Mouse (Mus musculus) kidney, postnatal 0 days (tissue): Measurements from ENCODE around the gene Mmd2. TPM values are rescaled to one million over a fixed set of nuclear protein-coding genes. Genes with fewer than 3 reads are reported as not detected.

ENCODE experiments used
- ATAC-seq: fragments of 200-750 bp; cut with Nextera tagmentation; replicated peaks from 2 replicates; pipeline ENCODE4 v1.8.0; 2017; ENCODE audit warnings: low read depth, moderate number of reproducible peaks, moderate TSS enrichment, moderate library complexity; ENCODE audit not compliant: low FRiP score
- DNase-seq: peaks from one replicate; pipeline ENCODE4 v3.0.0-alpha.2; 2016; ENCODE audit warnings: low spot score
- H3K27ac ChIP-seq: fragments of 300-500 bp; sonication (generic); 2 replicates; pipeline ENCODE4 v1.5.1; 2014; ENCODE audit warnings: mild to moderate bottlenecking
- H3K27me3 ChIP-seq: fragments of 300-500 bp; sonication (generic); 2 replicates; pipeline ENCODE4 v1.6.1; 2014; ENCODE audit warnings: low read length, mixed read lengths; ENCODE audit not compliant: insufficient read depth
- H3K36me3 ChIP-seq: fragments of 300-500 bp; sonication (generic); 2 replicates; pipeline ENCODE4 v1.6.1; 2014; ENCODE audit warnings: low read length, mixed read lengths; ENCODE audit not compliant: insufficient read depth
- H3K4me1 ChIP-seq: fragments of 300-500 bp; sonication (generic); replicated peaks from 2 replicates; pipeline ENCODE4 v1.6.1; 2014; ENCODE audit warnings: antibody characterized with exemption, low read length, mixed read lengths; ENCODE audit not compliant: insufficient read depth
- H3K4me2 ChIP-seq: fragments of 300-500 bp; sonication (generic); 2 replicates; pipeline ENCODE4 v1.6.1; 2014; ENCODE audit warnings: mild to moderate bottlenecking, low read length, moderate library complexity, mixed read lengths
- H3K4me3 ChIP-seq: fragments of 300-500 bp; sonication (generic); replicated peaks from 2 replicates; pipeline ENCODE4 v1.5.1; 2014; ENCODE audit warnings: low read depth, low read length
- H3K9ac ChIP-seq: fragments of 300-500 bp; sonication (generic); 2 replicates; pipeline ENCODE4 v1.6.1; 2014; ENCODE audit warnings: low read depth, low read length
- H3K9me3 ChIP-seq: fragments of 300-500 bp; sonication (generic); replicated peaks from 2 replicates; pipeline ENCODE4 v1.6.1; 2016; ENCODE audit warnings: low read length, inconsistent platforms, mixed read lengths
- CTCF ChIP-seq: IDR thresholded peaks from 2 replicates; pipeline ENCODE4 v1.5.1; 2016; ENCODE audit warnings: antibody characterized with exemption, low read depth, mild to moderate bottlenecking, moderate library complexity
- WGBS: fragments of 180-500 bp; shearing (Covaris S2); extraction: QIAGEN DNeasy Blood & Tissue Kit; methylation state at CpG from one replicate; pipeline ENCODE4 v1.1.7; 2014; 5-methylcytosine and 5-hydroxymethylcytosine counted together
- polyA plus RNA-seq: library from polyadenylated mRNA; unstranded; fragments of >200 nt; fragmentation: Nextera tagmentation; extraction: Ambion mirVana; gene quantifications from 2 replicates; pipeline ENCODE4 v1.2.1, GENCODE M21; 2015

Gene Mmd2
- polyA plus RNA-seq, 1 experiment from 2014 or later, result 0.64 TPM

DNA sequence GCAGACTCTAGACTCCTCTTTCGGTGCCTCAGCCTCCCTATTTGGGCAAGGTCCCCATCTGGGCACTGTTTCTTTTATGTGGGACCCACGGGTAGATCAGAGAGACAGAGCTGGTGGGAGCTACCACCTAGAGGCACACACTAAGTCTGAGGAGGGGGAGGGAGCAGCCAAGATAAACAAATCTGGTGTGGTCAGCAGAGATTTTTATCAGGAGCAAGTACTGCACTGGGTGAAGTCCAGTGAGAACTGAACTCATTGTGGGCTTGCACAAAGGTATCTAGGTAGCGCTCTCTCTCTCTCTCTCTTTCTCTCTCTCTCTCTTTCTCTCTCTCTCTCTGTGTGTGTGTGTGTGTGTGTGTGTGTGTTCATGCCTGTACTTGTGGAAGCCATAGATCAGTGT is 5.9 kb upstream of the Mmd2 start:
- ATAC-seq (no peak), DNase-seq (no peak)
- Histone ChIP-seq H3K9ac (no peak overlapping the region), H3K36me3 (no peaks in the 10 kb centered on the region), H3K27me3 (no peaks in the 10 kb centered on the region), H3K4me2 (no peak overlapping the region), H3K4me3 (no peak overlapping the region), H3K4me1 (no peaks in the 10 kb centered on the region), H3K9me3 (no peaks in the 10 kb centered on the region), H3K27ac (no peak overlapping the region)
- TF ChIP-seq CTCF, result no peak
- 53% methylated on average over 3 of the region's 3 CpGs for WGBS

DNA sequence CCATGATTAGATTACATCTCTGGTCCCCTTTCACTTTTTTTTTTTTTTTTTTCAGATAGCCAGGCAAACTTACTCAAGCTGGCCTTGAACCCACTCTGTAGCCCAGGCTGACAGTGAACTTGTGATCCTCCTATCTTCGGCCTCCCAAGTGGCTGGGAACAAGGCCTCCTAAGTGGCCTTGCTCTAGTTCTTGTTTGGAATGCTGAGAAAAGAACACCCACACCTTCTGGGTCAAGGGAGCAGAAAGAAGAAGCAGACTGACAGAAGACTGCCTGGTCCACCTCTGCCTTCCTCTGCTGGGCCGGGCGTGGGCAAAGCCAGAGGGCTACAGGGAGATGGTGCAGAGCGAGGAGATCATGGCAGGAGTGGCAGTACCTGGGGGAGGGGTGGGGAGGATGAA is 1.8 kb upstream of the Mmd2 start:
- no peak for TF ChIP-seq CTCF
- DNase-seq (no peak), ATAC-seq (no peak)
- WGBS, result 84% methylated on average over 4 of the region's 4 CpGs
- H3K9ac ChIP-seq, result no peak overlapping the region
- H3K27me3 ChIP-seq, result no peaks in the 10 kb centered on the region
- H3K4me2 ChIP-seq, result no peak overlapping the region
- no peak overlapping the region for H3K27ac ChIP-seq
- H3K36me3 ChIP-seq, result no peaks in the 10 kb centered on the region
- H3K4me1 ChIP-seq, result peaks cover 9% of the 10 kb centered on the region; the same call in 1 of the 2 replicates
- H3K9me3 ChIP-seq, result no peaks in the 10 kb centered on the region
- no peak overlapping the region for H3K4me3 ChIP-seq

DNA sequence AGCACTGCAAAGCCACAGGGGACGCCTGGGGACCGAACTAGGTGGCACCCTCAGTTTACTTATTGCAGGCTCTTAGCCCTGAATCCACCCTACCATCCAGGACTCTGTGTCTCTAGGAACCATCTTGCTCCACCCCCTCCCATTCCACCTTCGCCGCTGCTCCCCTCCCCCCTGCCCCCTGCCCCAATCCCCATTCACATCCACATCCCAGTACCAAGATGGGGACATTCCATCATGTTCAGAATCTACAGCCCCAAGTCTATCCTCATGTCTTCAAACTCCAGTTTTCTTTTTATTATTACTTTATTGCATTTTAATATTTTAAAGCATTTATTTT is 357 bp upstream of the Mmd2 start:
- H3K36me3 ChIP-seq, result no peaks in the 10 kb centered on the region
- H3K4me1 ChIP-seq, result peaks cover 9% of the 10 kb centered on the region; the same call in 1 of the 2 replicates
- 5% methylated on average over 4 of the region's 4 CpGs for WGBS
- peak overlapping the region; percentile 28; the same call in 1 of the 2 replicates for H3K4me3 ChIP-seq
- ATAC-seq (no peak), DNase-seq (no peak)
- no peaks in the 10 kb centered on the region for H3K27me3 ChIP-seq
- H3K9me3 ChIP-seq, result no peaks in the 10 kb centered on the region
- no peak for TF ChIP-seq CTCF
- peak overlapping the region; percentile 63 for H3K4me2 ChIP-seq
- no peak overlapping the region for H3K27ac ChIP-seq
- H3K9ac ChIP-seq, result no peak overlapping the region

DNA sequence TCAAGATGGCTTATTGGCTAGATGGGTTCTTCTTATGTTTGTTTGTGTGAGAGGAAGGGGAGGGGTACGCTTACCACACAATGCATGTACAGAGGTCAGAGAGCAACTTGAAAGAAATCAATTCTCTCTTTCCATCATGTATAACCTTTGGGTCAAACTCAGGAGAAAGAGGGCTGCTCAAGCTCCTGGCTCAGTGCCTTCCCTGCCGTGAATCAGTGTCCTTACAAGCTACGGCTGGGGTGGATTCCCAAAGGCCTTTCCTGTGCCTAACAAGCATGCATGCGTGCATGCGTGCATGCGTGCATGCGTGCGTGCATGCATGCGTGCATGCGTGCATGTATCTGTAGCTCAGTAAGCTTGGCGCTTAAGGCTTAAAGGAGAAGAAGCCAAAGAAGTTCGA is 3.3 kb downstream of the Mmd2 start:
- Histone ChIP-seq H3K9ac (no peak overlapping the region), H3K4me1 (peaks cover 9% of the 10 kb centered on the region; the same call in 1 of the 2 replicates), H3K36me3 (no peaks in the 10 kb centered on the region), H3K27me3 (no peaks in the 10 kb centered on the region), H3K4me2 (no peak overlapping the region), H3K27ac (no peak overlapping the region), H3K4me3 (no peak overlapping the region), H3K9me3 (no peaks in the 10 kb centered on the region)
- ATAC-seq (no peak), DNase-seq (no peak)
- 87% methylated on average over 12 of the region's 12 CpGs for WGBS
- no peak for TF ChIP-seq CTCF

DNA sequence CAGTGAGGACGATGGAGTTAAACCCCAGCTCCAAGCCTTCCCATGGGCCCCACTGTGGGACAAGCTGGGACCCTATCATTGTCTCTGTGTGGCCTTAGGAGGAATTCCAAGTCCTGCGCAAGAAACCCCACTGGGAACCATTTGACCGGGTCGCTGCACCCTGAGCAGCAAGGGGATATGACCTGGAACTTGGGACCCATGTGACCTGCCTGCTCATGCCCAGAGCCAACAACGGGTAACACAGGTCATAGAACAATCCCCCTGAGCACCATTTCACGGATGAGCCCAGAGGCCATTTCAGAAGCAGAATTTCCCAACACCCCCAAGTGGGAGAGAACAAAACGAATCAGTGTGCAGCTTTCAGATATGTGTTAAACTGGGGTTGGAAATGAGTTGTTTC is 4.2 kb downstream of the Mmd2 start:
- Histone ChIP-seq H3K27me3 (no peaks in the 10 kb centered on the region), H3K36me3 (no peaks in the 10 kb centered on the region), H3K4me2 (no peak overlapping the region), H3K9ac (no peak overlapping the region), H3K27ac (no peak overlapping the region), H3K4me3 (no peak overlapping the region), H3K4me1 (peaks cover 9% of the 10 kb centered on the region; the same call in 1 of the 2 replicates), H3K9me3 (no peaks in the 10 kb centered on the region)
- DNase-seq (no peak), ATAC-seq (no peak)
- no peak for TF ChIP-seq CTCF
- 71% methylated on average over 7 of the region's 7 CpGs for WGBS

DNA sequence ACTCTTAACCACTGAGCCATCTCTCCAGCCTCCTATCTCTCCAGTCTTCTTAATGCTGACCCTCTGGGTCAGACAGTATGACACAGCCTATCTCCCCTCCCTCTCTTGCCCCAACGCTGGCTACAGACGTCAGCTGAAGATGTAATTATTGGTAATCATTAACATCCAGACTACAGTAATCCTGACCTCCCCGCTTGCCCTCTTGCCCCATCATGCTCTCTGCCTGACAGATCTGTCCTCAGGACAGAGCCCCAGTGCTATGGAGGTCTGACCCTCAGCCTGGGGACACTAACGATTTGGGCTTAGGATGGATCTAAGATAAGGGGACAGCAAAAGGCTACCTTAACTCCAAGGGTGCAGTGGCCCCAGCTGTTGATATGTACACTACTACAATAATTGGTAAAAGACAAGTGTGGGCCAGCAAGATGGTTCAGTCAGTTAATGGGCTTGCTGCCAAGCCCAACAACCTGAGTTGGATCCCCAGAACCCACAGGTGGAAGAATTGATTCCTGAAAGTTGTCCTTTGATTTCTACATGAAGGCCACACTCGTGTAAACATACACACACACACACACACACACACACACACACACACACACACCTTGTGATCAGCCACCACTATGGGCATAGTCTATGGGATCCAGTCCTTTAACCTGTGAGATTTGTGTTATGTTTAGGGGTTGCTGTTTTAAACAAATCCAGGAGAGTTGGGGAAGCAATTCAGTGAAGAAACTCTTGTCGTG is 10.8 kb downstream of the Mmd2 start:
- no peak overlapping the region for H3K9ac ChIP-seq
- 59% methylated on average over 6 of the region's 6 CpGs for WGBS
- no peaks in the 10 kb centered on the region for H3K4me1 ChIP-seq
- no peaks in the 10 kb centered on the region for H3K27me3 ChIP-seq
- DNase-seq (no peak), ATAC-seq (no peak)
- H3K4me3 ChIP-seq, result no peak overlapping the region
- no peaks in the 10 kb centered on the region for H3K36me3 ChIP-seq
- H3K4me2 ChIP-seq, result no peak overlapping the region
- TF ChIP-seq CTCF, result no peak
- no peaks in the 10 kb centered on the region for H3K9me3 ChIP-seq
- no peak overlapping the region for H3K27ac ChIP-seq

- Histone ChIP-seq H3K4me2 (no peak overlapping the region), H3K9me3 (no peaks in the 10 kb centered on the region), H3K4me1 (no peaks in the 10 kb centered on the region), H3K9ac (no peak overlapping the region), H3K27ac (no peak overlapping the region), H3K4me3 (no peak overlapping the region), H3K27me3 (no peaks in the 10 kb centered on the region), H3K36me3 (no peaks in the 10 kb centered on the region)
- DNase-seq (no peak), ATAC-seq (no peak)
- TF ChIP-seq CTCF, result no peak
- WGBS, result 91% methylated on average over 6 of the region's 6 CpGs
Measured at GRCm38 (mm10) chr5:142596723-142597122, 11.9 kb downstream of the Mmd2 start.
